Mouse (Mus musculus) embryonic facial prominence, embryonic 11.5 days (tissue): Measurements from ENCODE around the gene Rln3. TPM values are rescaled to one million over a fixed set of nuclear protein-coding genes. Genes with fewer than 3 reads are reported as not detected.

Source experiments
- ATAC-seq: fragments of 200-750 bp; cut with Nextera tagmentation; replicated peaks from 2 replicates; pipeline ENCODE4 v1.8.0; 2017; ENCODE audit warnings: low read depth; ENCODE audit not compliant: insufficient number of reproducible peaks, low FRiP score, low TSS enrichment
- DNase-seq: peaks from one replicate; pipeline ENCODE4 v3.0.0-alpha.2; 2015; ENCODE audit warnings: low spot score
- H3K27ac ChIP-seq: fragments of 300-500 bp; sonication (generic); replicated peaks from 2 replicates; pipeline ENCODE4 v1.5.1; 2014; ENCODE audit warnings: mild to moderate bottlenecking, low read depth, low read length, control low read depth
- H3K27me3 ChIP-seq: fragments of 300-500 bp; sonication (generic); 2 replicates; pipeline ENCODE4 v1.6.1; 2014; ENCODE audit warnings: mild to moderate bottlenecking, low read length, moderate library complexity, mixed read lengths; ENCODE audit not compliant: control insufficient read depth, insufficient read depth
- H3K36me3 ChIP-seq: fragments of 300-500 bp; sonication (generic); replicated peaks from 2 replicates; pipeline ENCODE4 v1.6.1; 2014; ENCODE audit warnings: low read depth, mild to moderate bottlenecking, low read length, moderate library complexity, mixed read lengths; ENCODE audit not compliant: control insufficient read depth, insufficient read depth
- H3K4me1 ChIP-seq: fragments of 300-500 bp; sonication (generic); 2 replicates; pipeline ENCODE4 v1.6.1; 2014; ENCODE audit warnings: low read length, mixed read lengths; ENCODE audit not compliant: control insufficient read depth, insufficient read depth
- H3K4me2 ChIP-seq: fragments of 300-500 bp; sonication (generic); 2 replicates; pipeline ENCODE4 v1.6.1; 2014; ENCODE audit warnings: low read depth, mild to moderate bottlenecking, control low read depth, low read length, moderate library complexity
- H3K4me3 ChIP-seq: fragments of 300-500 bp; sonication (generic); 2 replicates; pipeline ENCODE4 v1.5.1; 2014; ENCODE audit warnings: low read depth, low read length, control low read depth
- H3K9ac ChIP-seq: fragments of 300-500 bp; sonication (generic); replicated peaks from 2 replicates; pipeline ENCODE4 v1.6.1; 2014; ENCODE audit warnings: mild to moderate bottlenecking, control low read depth, low read length
- H3K9me3 ChIP-seq: fragments of 300-500 bp; sonication (generic); replicated peaks from 2 replicates; pipeline ENCODE4 v1.6.1; 2016; ENCODE audit warnings: mild to moderate bottlenecking, low read length, inconsistent platforms, mixed read lengths; ENCODE audit not compliant: control insufficient read depth
- WGBS: fragments of 180-500 bp; shearing (Covaris S2); extraction: QIAGEN DNeasy Blood & Tissue Kit; methylation state at CpG from one replicate; pipeline ENCODE4 v1.1.7; 2014; 5-methylcytosine and 5-hydroxymethylcytosine counted together
- polyA plus RNA-seq: library from polyadenylated mRNA; unstranded; fragments of >200 nt; fragmentation: Nextera tagmentation; extraction: Ambion mirVana; gene quantifications from 2 replicates; pipeline ENCODE4 v1.2.1, GENCODE M21; 2014

Rln3 gene
- polyA plus RNA-seq, 1 experiment from 2014 or later: not detected

- ATAC-seq (no peak), DNase-seq (no peak)
- WGBS: 31% methylated on average over 1 of the region's 1 CpGs
- no peak overlapping the region for H3K27ac ChIP-seq
- H3K9ac ChIP-seq: no peak overlapping the region
- no peak overlapping the region for H3K4me2 ChIP-seq
- H3K4me1 ChIP-seq: peaks cover 2% of the 10 kb centered on the region; the same call in 1 of the 2 replicates
- H3K9me3 ChIP-seq: no peaks in the 10 kb centered on the region
- H3K4me3 ChIP-seq: no peak overlapping the region
- no peaks in the 10 kb centered on the region for H3K27me3 ChIP-seq
- no peaks in the 10 kb centered on the region for H3K36me3 ChIP-seq
These were observed 24.4 kb upstream of the Rln3 start for GRCm38 (mm10) chr8:84069169-84069568.

DNA sequence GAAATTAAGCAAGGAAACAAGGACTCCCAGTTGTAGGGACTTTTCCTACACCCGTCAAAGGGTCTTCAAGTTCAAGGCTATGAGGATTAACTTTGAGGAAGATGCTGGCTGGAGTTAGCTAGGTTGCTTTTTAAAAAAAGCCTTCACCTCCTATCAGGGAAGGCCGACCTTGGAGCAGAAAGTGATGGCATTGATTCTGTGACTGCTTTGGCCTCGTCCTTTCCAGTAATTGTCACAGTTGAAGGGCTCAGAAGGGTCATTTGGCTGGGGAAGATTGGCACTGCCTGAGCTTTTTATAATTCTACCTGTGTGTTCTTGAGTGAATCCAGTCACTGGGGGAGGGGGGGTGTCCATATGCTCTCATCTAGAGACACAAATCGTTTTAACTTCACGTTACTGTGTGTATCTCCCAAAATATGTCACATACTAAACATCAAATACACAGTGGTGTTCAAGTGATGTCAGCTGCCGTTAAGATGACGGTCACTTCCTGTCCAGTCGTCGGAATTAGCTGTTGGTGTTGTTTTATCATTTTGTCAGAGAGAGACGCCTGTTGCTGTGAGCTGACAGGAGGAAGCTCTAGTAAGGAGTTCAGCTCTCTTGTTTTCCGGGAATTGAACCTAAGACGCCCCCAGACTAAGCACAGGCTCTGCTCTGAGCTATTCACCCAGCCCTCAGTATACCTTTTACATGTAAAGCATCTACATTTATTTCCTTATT, 23.7 kb upstream of the Rln3 start:
- Histone ChIP-seq H3K4me1 (peaks cover 2% of the 10 kb centered on the region; the same call in 1 of the 2 replicates), H3K4me2 (no peak overlapping the region), H3K9me3 (no peaks in the 10 kb centered on the region), H3K36me3 (no peaks in the 10 kb centered on the region), H3K27ac (no peak overlapping the region), H3K4me3 (no peak overlapping the region), H3K9ac (no peak overlapping the region), H3K27me3 (no peaks in the 10 kb centered on the region)
- 64% methylated on average over 12 of the region's 12 CpGs for WGBS
- DNase-seq: no peak
- ATAC-seq: no peak

- Histone ChIP-seq H3K4me3 (no peak overlapping the region; the same call in 1 of the 2 replicates), H3K27ac (no peak overlapping the region), H3K4me2 (no peak overlapping the region; the same call in 1 of the 2 replicates), H3K9ac (no peak overlapping the region), H3K9me3 (no peaks in the 10 kb centered on the region), H3K4me1 (peaks cover 2% of the 10 kb centered on the region; the same call in 1 of the 2 replicates), H3K36me3 (no peaks in the 10 kb centered on the region), H3K27me3 (no peaks in the 10 kb centered on the region)
- DNase-seq (no peak), ATAC-seq (no peak)
- 90% methylated on average over 7 of the region's 7 CpGs for WGBS
These were observed 23.1 kb upstream of the Rln3 start for GRCm38 (mm10) chr8:84067911-84068310.

GRCm38 (mm10) chr8:84067047-84067573, 22.3 kb upstream of the Rln3 start:
- Histone ChIP-seq H3K4me2 (peak overlapping the region; percentile 36), H3K4me1 (peaks cover 2% of the 10 kb centered on the region; the same call in 1 of the 2 replicates), H3K27ac (peak overlapping the region; percentile 92), H3K4me3 (peak overlapping the region; percentile 97), H3K27me3 (no peaks in the 10 kb centered on the region), H3K9ac (peak overlapping the region; percentile 90), H3K9me3 (no peaks in the 10 kb centered on the region), H3K36me3 (no peaks in the 10 kb centered on the region)
- ATAC-seq (peak; percentile 59), DNase-seq (peak; percentile 93)
- under 1% methylated on average over 41 of the region's 58 CpGs for WGBS

GRCm38 (mm10) chr8:84066291-84066930, 21.6 kb upstream of the Rln3 start, which contains the start of gene Rfx1:
Rfx1 (plus strand) TSS chr8:84066834.
- 0% methylated on average over 51 of the region's 51 CpGs for whole genome bisulfite sequencing
- Histone ChIP-seq H3K9ac (peak within 1 kb of the TSS; percentile 90), H3K4me1 (peaks cover 2% of the 10 kb centered on the region; the same call in 1 of the 2 replicates), H3K27me3 (no peaks in the 10 kb centered on the region), H3K36me3 (no peaks in the 10 kb centered on the region), H3K9me3 (no peaks in the 10 kb centered on the region), H3K4me3 (peak within 1 kb of the TSS; percentile 97), H3K27ac (peak within 1 kb of the TSS; percentile 92), H3K4me2 (peak within 1 kb of the TSS; percentile 74)
- peak; percentile 99 for ATAC-seq
- peak; percentile 99 for DNase-seq

- 0 out of 2 replicates have a peak overlapping the region, but pooled peaks have one; percentile 56 for H3K27ac ChIP-seq
- WGBS: 36% methylated on average over 5 of the region's 5 CpGs
- DNase-seq (no peak), ATAC-seq (no peak)
- H3K4me2 ChIP-seq: peak overlapping the region; percentile 74
- peak overlapping the region; percentile 81 for H3K9ac ChIP-seq
- peaks cover 2% of the 10 kb centered on the region; the same call in 1 of the 2 replicates for H3K4me1 ChIP-seq
- no peaks in the 10 kb centered on the region for H3K27me3 ChIP-seq
- no peaks in the 10 kb centered on the region for H3K36me3 ChIP-seq
- H3K9me3 ChIP-seq: no peaks in the 10 kb centered on the region
- H3K4me3 ChIP-seq: peak overlapping the region; percentile 56
These were observed 20.8 kb upstream of the Rln3 start for GRCm38 (mm10) chr8:84065457-84066072.

- peaks cover 2% of the 10 kb centered on the region; the same call in 1 of the 2 replicates for H3K4me1 ChIP-seq
- H3K27ac ChIP-seq: 0 out of 2 replicates have a peak within 1 kb of the TSS, but pooled peaks have one; percentile 56
- WGBS: 82% methylated on average over 1 of the region's 1 CpGs
- no peaks in the 10 kb centered on the region for H3K36me3 ChIP-seq
- no peaks in the 10 kb centered on the region for H3K27me3 ChIP-seq
- peak within 1 kb of the TSS; percentile 74 for H3K4me2 ChIP-seq
- H3K9me3 ChIP-seq: no peaks in the 10 kb centered on the region
- peak within 1 kb of the TSS; percentile 56 for H3K4me3 ChIP-seq
- ATAC-seq (no peak), DNase-seq (no peak)
- peak within 1 kb of the TSS; percentile 81 for H3K9ac ChIP-seq
These were observed 20.2 kb upstream of the Rln3 start, which contains the start of gene Gm10643 for GRCm38 (mm10) chr8:84065037-84065436. Gm10643 (minus strand) TSS chr8:84065137.
